Comparison of ENCODE assay signal across 8 mouse cellular contexts in genomic region chr11:88047871-88048531, GRCm38 (mm10). TPM values are rescaled to one million over a fixed set of nuclear protein-coding genes. Genes with fewer than 3 reads are reported as not detected.
DNase-seq lines count a peak whose midpoint lies in the region; ATAC-seq and TF ChIP-seq lines count a peak whose summit lies in the region.

No protein-coding gene starts in this region.

- TF ChIP-seq CTCF in MEL (IDR thresholded peaks at IDR 0.05 in 2 of 3, conservative IDR thresholded peaks at IDR 0.05 in 1 of 3; ENCODE audit: control insufficient read depth in 1 of 3, insufficient read depth in 1 of 3, low read depth in 2 of 3, low read length in 3 of 3, poor library complexity in 1 of 3, severe bottlenecking in 1 of 3), result no peak

- no peaks in the 10 kb centered on the region for H3K9me3 ChIP-seq in MEL (replicated peaks; ENCODE audit: insufficient read depth, low read length)
- H3K9me3 ChIP-seq in forebrain, embryonic 15.5 days, result no peaks in the 10 kb centered on the region
- H3K9me3 ChIP-seq in hindbrain, embryonic 12.5 days (replicated peaks), result 0 out of 2 replicates have a peak, but pooled peaks cover 2% of the 10 kb centered on the region

- peak overlapping the region; percentile 76 to 84 for H3K4me3 ChIP-seq in MEL (ENCODE audit: control insufficient read depth in 1 of 2, insufficient read depth in 1 of 2, low read depth in 2 of 2, low read length in 2 of 2)
- H3K4me3 ChIP-seq in forebrain, embryonic 15.5 days, result peak overlapping the region; percentile 77
- peak overlapping the region; percentile 97 for H3K4me3 ChIP-seq in hindbrain, embryonic 12.5 days

- H3K79me2 ChIP-seq in MEL (ENCODE audit: control insufficient read depth, insufficient read depth, low read length, poor library complexity), result peaks cover 33% of the 10 kb centered on the region

- under 1% methylated on average over 74 of the region's 76 CpGs for WGBS in forebrain, embryonic 15.5 days
- under 1% methylated on average over 61 of the region's 76 CpGs for WGBS in hindbrain, embryonic 12.5 days

- TF ChIP-seq EP300 in MEL (IDR thresholded peaks at IDR 0.05; ENCODE audit: low read depth in 1 of 2, low read length in 2 of 2), result no peak

- H3K4me1 ChIP-seq in MEL (ENCODE audit: control insufficient read depth in 1 of 2, insufficient read depth in 2 of 2, low read length in 2 of 2), result peaks cover 5 to 17% of the 10 kb centered on the region in 2 experiments
- H3K4me1 ChIP-seq in forebrain, embryonic 15.5 days, result peaks cover 45% of the 10 kb centered on the region
- peaks cover 24% of the 10 kb centered on the region for H3K4me1 ChIP-seq in hindbrain, embryonic 12.5 days

- no peaks in the 10 kb centered on the region for H3K27me3 ChIP-seq in MEL (ENCODE audit: control insufficient read depth in 1 of 2, insufficient read depth in 2 of 2, low read length in 2 of 2)
- H3K27me3 ChIP-seq in forebrain, embryonic 15.5 days, result no peaks in the 10 kb centered on the region
- H3K27me3 ChIP-seq in hindbrain, embryonic 12.5 days, result no peaks in the 10 kb centered on the region

- H3K36me3 ChIP-seq in MEL (ENCODE audit: control insufficient read depth in 1 of 2, insufficient read depth in 2 of 2, low read length in 2 of 2), result peaks cover 31 to 40% of the 10 kb centered on the region in 2 experiments
- peaks cover 28% of the 10 kb centered on the region for H3K36me3 ChIP-seq in forebrain, embryonic 15.5 days
- H3K36me3 ChIP-seq in hindbrain, embryonic 12.5 days, result peaks cover 24% of the 10 kb centered on the region

- DNase-seq in MEL (ENCODE audit: low read depth, low spot score), result peak; percentile 75
- peak; percentile 67 to 75 for DNase-seq in cerebellum, adult 18-20 months
- peak; percentile 60 to 71 for DNase-seq in layer of hippocampus, postnatal 25 days (ENCODE audit: extremely low spot score in 1 of 2, low spot score in 1 of 2)
- peak; percentile 79 for DNase-seq in lung, postnatal 10 days
- peak; percentile 77 for DNase-seq in ovary, postnatal 36 days (ENCODE audit: low spot score)
- peak; percentile 53 to 67 for DNase-seq in thymus, postnatal 10 days (ENCODE audit: low spot score in 2 of 2)

- H3K27ac ChIP-seq in MEL (ENCODE audit: control insufficient read depth, low read depth, low read length), result peak overlapping the region; percentile 91
- H3K27ac ChIP-seq in forebrain, embryonic 15.5 days (replicated peaks), result peak overlapping the region; percentile 98
- H3K27ac ChIP-seq in hindbrain, embryonic 12.5 days, result peak overlapping the region; percentile 99

- H3K4me2 ChIP-seq in forebrain, embryonic 15.5 days (replicated peaks), result peak overlapping the region; percentile 51
- peak overlapping the region; percentile 91 for H3K4me2 ChIP-seq in hindbrain, embryonic 12.5 days (replicated peaks)

- TF ChIP-seq RAD21 in MEL (IDR thresholded peaks at IDR 0.05; ENCODE audit: low read depth, low read length), result no peak

- peak overlapping the region; percentile 97 for H3K9ac ChIP-seq in MEL (ENCODE audit: control insufficient read depth, low read depth, low read length, poor library complexity, severe bottlenecking)
- H3K9ac ChIP-seq in forebrain, embryonic 15.5 days (replicated peaks), result peak overlapping the region; percentile 78
- H3K9ac ChIP-seq in hindbrain, embryonic 12.5 days, result peak overlapping the region; percentile 99

- TF ChIP-seq POLR2A in MEL (IDR thresholded peaks at IDR 0.05; ENCODE audit: control insufficient read depth in 1 of 2, insufficient read depth in 1 of 2, low read depth in 1 of 2, low read length in 2 of 2, poor library complexity in 1 of 2), result no peak; a peak in 3 of 4 replicates

- peak; percentile 77 for ATAC-seq in forebrain, embryonic 15.5 days (replicated peaks)
- ATAC-seq in hindbrain, embryonic 12.5 days (ENCODE audit: low FRiP score), result peak; percentile 82

TF ChIP-seq in MEL, 35 proteins besides CTCF, POLR2A, EP300 and RAD21:
- TF ChIP-seq NRF1 (IDR thresholded peaks at IDR 0.05; ENCODE audit: insufficient read depth, low read depth, low read length, poor library complexity, severe bottlenecking), result peak; percentile 75
- TF ChIP-seq ELF1 (IDR thresholded peaks at IDR 0.05; ENCODE audit: low read depth, low read length), result no peak
- peak; percentile 79 for TF ChIP-seq MYC (IDR thresholded peaks at IDR 0.05; ENCODE audit: low read depth, low read length)
- TF ChIP-seq ZMIZ1 (IDR thresholded peaks at IDR 0.05; ENCODE audit: low read depth, low read length), result no peak; the same call in 1 of the 2 replicates
- TF ChIP-seq SIN3A (IDR thresholded peaks at IDR 0.05; ENCODE audit: low read length), result no peak; the same call in 1 of the 2 replicates
- no peak for TF ChIP-seq GABPA (IDR thresholded peaks at IDR 0.05; ENCODE audit: low read depth, low read length)
- no peak for TF ChIP-seq MYB (IDR thresholded peaks at IDR 0.05; ENCODE audit: low read depth, low read length)
- TF ChIP-seq MEF2A (IDR thresholded peaks at IDR 0.05; ENCODE audit: extremely low read depth, insufficient replicate concordance, low read depth, low read length, poor library complexity, severe bottlenecking), result no peak
- TF ChIP-seq CHD1 (IDR thresholded peaks at IDR 0.05; ENCODE audit: low read depth, low read length), result peak; percentile 80; the same call in 1 of the 2 replicates
- TF ChIP-seq MAZ (IDR thresholded peaks at IDR 0.05; ENCODE audit: low read depth, low read length), result peak; percentile 63
- peak; percentile 10; the same call in 1 of the 2 replicates for TF ChIP-seq TBP (IDR thresholded peaks at IDR 0.05; ENCODE audit: low read depth, low read length)
- TF ChIP-seq USF1 (IDR thresholded peaks at IDR 0.05; ENCODE audit: low read depth, low read length), result no peak; the same call in 1 of the 2 replicates
- no peak for TF ChIP-seq ZNF384 (IDR thresholded peaks at IDR 0.05; ENCODE audit: low read depth, low read length)
- TF ChIP-seq UBTF (IDR thresholded peaks at IDR 0.05; ENCODE audit: borderline replicate concordance, insufficient read depth, low read depth, low read length), result peak; percentile 93; the same call in 1 of the 2 replicates
- TF ChIP-seq E2F4 (IDR thresholded peaks at IDR 0.05; ENCODE audit: borderline replicate concordance, low read depth, low read length), result no peak
- peak; percentile 81 for TF ChIP-seq MAX (IDR thresholded peaks at IDR 0.05; ENCODE audit: low read length)
- TF ChIP-seq MXI1 (IDR thresholded peaks at IDR 0.05; ENCODE audit: low read depth, low read length), result peak; percentile 17; the same call in 1 of the 2 replicates

RNA-seq across cellular contexts. Expression of gene Srsf1, which starts 0.8 kb away (rescaled TPM):
- total RNA-seq in MEL (2012; rRNA removed), result 586 and 596 TPM in 2 replicates
- 100 to 1,000 TPM; 421 to 431 TPM for polyA plus RNA-seq in MEL (2012; ENCODE audit: insufficient read depth in 1 of 2, insufficient read length in 2 of 2, low read depth in 1 of 2, low replicate concordance in 2 of 2, missing spikeins in 1 of 2)
- 342 and 347 TPM in 2 replicates for polyA plus RNA-seq in forebrain, embryonic 15.5 days (2015; fragmentation: Nextera tagmentation; extraction: Ambion mirVana)
- 468 and 477 TPM in 2 replicates for polyA plus RNA-seq in hindbrain, embryonic 12.5 days (2016; fragmentation: Nextera tagmentation; extraction: Ambion mirVana)
- 100 to 1,000 TPM; 191 to 221 TPM for total RNA-seq in layer of hippocampus, postnatal 25 days (2021)

RNA-seq across cellular contexts. Expression of gene Vezf1, which starts 20.1 kb away (rescaled TPM):
- total RNA-seq in MEL (2012; rRNA removed), result 8.0 and 9.5 TPM in 2 replicates
- polyA plus RNA-seq in MEL (2012; ENCODE audit: insufficient read depth in 1 of 2, insufficient read length in 2 of 2, low read depth in 1 of 2, low replicate concordance in 2 of 2, missing spikeins in 1 of 2), result 10 to 100 TPM in 1 of 2 experiments, not detected in 1; 20.8 TPM
- 60.6 and 61.4 TPM in 2 replicates for polyA plus RNA-seq in forebrain, embryonic 15.5 days (2015; fragmentation: Nextera tagmentation; extraction: Ambion mirVana)
- 75.1 and 79.0 TPM in 2 replicates for polyA plus RNA-seq in hindbrain, embryonic 12.5 days (2016; fragmentation: Nextera tagmentation; extraction: Ambion mirVana)
- total RNA-seq in layer of hippocampus, postnatal 25 days (2021), result 10 to 100 TPM; 22.1 TPM

RNA-seq across cellular contexts. Expression of gene Cuedc1, which starts 49.9 kb away (rescaled TPM):
- 1.0 and 1.1 TPM in 2 replicates for total RNA-seq in MEL (2012; rRNA removed)
- 1 to 10 TPM in 1 of 2 experiments, not detected in 1; 4.8 TPM for polyA plus RNA-seq in MEL (2012; ENCODE audit: insufficient read depth in 1 of 2, insufficient read length in 2 of 2, low read depth in 1 of 2, low replicate concordance in 2 of 2, missing spikeins in 1 of 2)
- polyA plus RNA-seq in forebrain, embryonic 15.5 days (2015; fragmentation: Nextera tagmentation; extraction: Ambion mirVana), result 39.2 and 43.4 TPM in 2 replicates
- 53.2 and 53.3 TPM in 2 replicates for polyA plus RNA-seq in hindbrain, embryonic 12.5 days (2016; fragmentation: Nextera tagmentation; extraction: Ambion mirVana)
- 10 to 100 TPM; 26.0 to 33.3 TPM for total RNA-seq in layer of hippocampus, postnatal 25 days (2021)

Comparison
In these comparisons a context has a peak if more than half of its experiments do, and no peak if none do; other contexts are left out.
1. Peak in every context shown above with its lines: DNase-seq, ATAC-seq, H3K4me3 ChIP-seq and H3K27ac ChIP-seq.